Mouse (Mus musculus) liver, postnatal 0 days (tissue): Measurements from ENCODE around the gene AC109138.7.

Source experiments
- CTCF ChIP-seq: sonication (generic); IDR thresholded peaks from 2 replicates; pipeline ENCODE4 v1.5.1; 2016; ENCODE audit warnings: antibody characterized with exemption, low read depth
- EP300 ChIP-seq: IDR thresholded peaks from 2 replicates; pipeline ENCODE4 v1.6.1; 2016; ENCODE audit warnings: antibody characterized with exemption, low read depth, mild to moderate bottlenecking

DNA sequence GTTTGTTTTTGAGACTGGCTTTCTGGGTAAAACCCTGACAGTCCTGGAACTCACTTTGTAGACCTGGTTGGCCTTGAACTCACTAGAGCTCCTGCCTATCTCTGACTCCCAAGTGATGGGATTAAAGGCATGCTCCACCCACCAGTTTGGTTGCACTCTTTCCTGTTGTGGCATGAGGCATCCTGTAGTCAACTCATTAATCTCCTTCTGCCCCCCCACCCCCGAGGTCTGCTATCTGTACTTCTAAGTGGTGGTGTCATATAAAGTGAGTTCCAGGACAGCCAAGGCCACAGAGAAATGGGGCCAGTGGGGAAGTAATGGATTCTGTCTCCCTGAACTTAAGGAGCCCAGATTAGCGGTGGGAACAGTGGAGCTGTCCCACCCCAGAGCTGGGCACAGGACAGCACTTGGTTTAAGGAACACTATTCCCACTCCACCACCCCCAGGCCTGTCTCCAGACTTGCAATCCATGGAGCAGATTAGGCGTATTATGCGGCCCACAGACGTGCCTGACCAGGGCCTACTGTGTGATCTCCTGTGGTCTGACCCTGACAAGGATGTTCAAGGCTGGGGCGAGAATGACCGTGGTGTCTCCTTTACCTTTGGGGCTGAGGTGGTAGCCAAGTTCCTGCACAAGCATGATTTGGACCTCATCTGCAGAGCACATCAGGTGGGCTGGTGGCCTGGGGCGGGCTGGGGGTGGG is 20.0 kb upstream of the AC109138.7 start:
- TF ChIP-seq CTCF (no peak), EP300 (no peak)
